ENCODE assay signal across 7 mouse cellular contexts in genomic region chr3:82118916-82119315, GRCm38 (mm10). TPM values are rescaled to one million over a fixed set of nuclear protein-coding genes. Genes with fewer than 3 reads are reported as not detected.
"Had no signal": no experiment of that assay in that cellular context is flagged by ENCODE, and none has a peak within 500 bp of the region (broad histone marks: within the 10 kb centered on the region; RNA-seq: fewer than 3 reads in every experiment).

No protein-coding gene starts in this region.

- DNase-seq: kidney, adult 11 months; kidney, postnatal 4 days; liver, embryonic 13.5 days; lung, embryonic 14.5 days; thymus, adult 18-20 months; thymus, postnatal 36 days had no signal

RNA-seq across cellular contexts. Expression of gene Gucy1b1, which starts 44.4 kb away (rescaled TPM):
- total RNA-seq: megakaryocyte, adult 5-6 weeks had no signal
